Mouse (Mus musculus): ENCODE results near the gene Pagr1b.

Gene Pagr1b

DNA sequence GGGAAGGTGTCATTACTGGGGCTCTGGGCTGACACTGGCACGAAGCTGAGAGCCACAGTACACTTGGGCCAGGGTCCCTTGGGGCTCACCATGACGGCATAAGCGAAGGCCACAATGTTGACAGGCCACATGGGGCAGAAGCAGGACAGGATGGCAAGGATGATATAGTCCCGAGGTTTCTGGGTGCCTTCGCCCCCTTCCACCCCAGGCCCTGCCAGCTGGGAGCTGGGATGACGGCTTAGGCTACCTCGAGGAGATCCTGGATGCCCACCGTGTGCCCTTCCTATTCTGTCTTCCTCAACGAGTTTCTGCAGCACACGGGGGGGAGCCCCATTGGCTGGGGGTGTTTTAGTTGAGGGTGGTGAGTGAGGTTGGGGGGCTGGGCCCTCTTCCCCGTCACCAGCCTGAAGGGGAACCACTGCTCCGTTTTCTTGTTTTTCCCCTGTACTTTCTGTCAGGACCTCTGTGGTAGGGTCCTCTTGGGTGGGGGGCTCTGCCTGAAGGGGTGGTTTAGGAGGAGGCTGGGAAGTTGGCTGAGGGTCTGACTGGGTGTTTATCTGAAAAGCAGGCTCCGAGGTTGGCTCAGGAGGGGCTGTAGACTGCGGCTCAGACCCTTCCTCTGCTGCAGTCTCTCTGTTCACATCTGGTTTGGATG, 3.1 kb upstream of the Pagr1b start:
- DNase-seq (ENCODE audit: low spot score in 2 of 2), result no peak

GRCm38 (mm10) chr7:127018416-127019305, 2.4 kb upstream of the Pagr1b start:
- no peak for DNase-seq (ENCODE audit: low spot score in 2 of 2)

DNA sequence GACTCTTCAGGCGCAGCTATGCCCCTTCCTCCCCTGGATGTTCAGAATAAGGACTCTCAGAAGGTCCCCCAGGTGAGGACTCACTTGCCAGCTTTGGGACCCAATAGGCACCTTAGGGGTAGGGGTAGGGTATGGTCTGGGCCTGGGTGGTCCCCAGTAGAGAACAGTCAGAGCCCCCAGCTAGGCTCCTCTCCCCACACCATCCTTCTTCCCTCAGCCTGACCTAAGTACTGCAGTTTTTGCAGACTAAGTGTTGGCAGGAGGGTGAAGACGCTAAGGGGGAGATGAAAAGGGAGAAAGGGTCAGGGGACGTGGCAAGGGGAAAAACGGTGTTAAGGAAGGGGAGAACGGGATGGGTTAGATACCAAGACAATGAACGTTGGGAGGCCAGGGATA, 1.7 kb upstream of the Pagr1b start:
- DNase-seq (ENCODE audit: low spot score in 2 of 2), result no peak

DNA sequence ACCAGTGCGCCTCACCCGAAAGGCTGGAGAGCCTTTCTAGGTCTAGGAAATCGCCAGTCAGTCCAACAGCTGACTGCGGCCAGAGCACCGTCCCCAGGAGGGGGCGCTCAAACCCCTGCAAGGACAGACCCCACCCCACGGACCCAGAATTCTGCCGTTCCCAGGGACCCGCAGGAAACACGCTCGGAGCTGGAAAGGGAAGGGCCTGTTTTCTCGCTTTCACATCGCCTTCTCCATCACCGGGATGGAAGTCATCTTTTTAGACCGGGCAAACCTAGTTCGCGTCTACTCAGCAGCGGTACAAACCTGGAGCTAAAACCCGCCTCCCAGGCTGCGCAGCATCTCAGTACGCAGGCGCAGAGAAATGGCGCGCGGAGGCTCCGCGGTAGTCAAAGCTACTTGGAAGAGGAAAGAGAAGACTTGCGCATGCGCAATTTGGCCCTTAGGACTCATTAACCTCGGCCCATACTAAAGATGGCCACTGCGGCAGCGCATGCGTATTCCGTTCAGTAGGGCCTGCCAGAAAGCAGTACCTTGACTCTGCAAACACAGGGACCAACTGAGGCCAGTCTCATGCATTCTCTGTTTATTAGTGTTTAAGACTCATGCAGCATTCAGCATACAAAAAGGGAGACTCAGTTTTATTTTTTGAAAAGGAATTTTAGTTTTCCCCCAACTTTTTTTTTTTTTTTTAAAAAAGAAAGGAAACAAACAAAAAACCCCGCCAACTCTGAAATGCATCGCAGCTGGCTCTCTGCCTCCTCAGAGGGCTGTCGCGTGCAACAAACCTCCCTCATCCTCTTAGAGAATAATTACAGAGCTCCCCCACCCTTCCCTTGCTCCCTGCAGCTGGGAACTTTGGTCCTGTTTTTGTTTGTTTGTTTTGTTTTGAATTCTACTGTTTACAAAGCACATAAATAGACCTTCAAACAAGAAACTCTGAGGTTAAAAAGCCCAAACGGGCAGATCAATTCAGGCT, 976 bp upstream of the Pagr1b start, which contains the start of gene Pagr1a:
Gene Pagr1a (minus strand): TSS at position 382 of the 979 bp plus-strand sequence.
- peak; percentile 94 to 95 for DNase-seq (ENCODE audit: low spot score in 2 of 2)

GRCm38 (mm10) chr7:127016486-127016938, 228 bp upstream of the Pagr1b start:
- no peak for DNase-seq (ENCODE audit: low spot score in 2 of 2)

- DNase-seq (ENCODE audit: low spot score in 2 of 2), result no peak
These were observed 203 bp downstream of the Pagr1b start for GRCm38 (mm10) chr7:127016081-127016480.

DNA sequence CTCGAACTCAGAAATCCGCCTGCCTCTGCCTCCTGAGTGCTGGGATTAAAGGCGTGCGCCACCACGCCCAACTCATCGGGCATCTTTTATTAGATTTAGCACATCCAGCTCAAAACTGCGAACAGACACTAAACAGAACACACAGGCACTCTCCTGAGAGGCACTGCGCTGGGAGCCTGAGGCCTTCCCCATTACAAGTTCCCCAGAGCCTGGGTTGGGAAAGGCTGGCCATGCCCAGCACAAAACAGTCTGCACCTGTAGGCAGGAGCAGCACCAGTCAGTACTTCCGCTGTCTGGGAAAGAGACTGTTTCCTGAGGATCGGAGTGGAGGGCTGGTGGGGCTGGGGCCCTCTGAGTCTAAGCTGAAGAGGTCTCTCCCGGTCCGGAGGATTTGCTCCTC, 1.3 kb downstream of the Pagr1b start:
- no peak for DNase-seq (ENCODE audit: low spot score in 2 of 2)

DNA sequence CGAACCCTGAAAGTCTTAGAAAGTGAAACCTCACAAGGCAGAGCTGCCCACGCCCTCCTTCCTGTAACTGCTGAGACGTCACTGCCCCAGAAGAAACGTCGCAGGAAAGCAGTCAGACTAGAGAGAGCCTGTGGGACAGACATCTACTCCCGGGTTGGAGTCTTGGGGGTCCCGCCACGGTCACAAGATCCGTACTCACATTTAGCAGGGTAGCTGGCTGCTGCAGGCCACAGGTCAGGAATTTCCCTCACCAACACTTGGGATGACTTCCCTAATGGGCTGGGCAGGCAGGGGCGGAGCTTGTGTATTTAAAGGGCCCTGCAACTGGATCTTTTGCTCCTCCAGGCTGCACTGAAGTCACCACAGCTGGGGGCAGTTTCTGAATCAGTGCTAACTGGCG, 2.0 kb downstream of the Pagr1b start, which contains the start of gene Mvp:
Gene Mvp (minus strand): TSS at position 302 of the 400 bp plus-strand sequence.
- peak; percentile 61 to 75 for DNase-seq (ENCODE audit: low spot score in 2 of 2)

- DNase-seq (ENCODE audit: low spot score in 2 of 2), result no peak
These were observed 2.9 kb downstream of the Pagr1b start for GRCm38 (mm10) chr7:127013385-127013784.

- no peak for DNase-seq (ENCODE audit: low spot score in 2 of 2)
These were observed 3.4 kb downstream of the Pagr1b start for GRCm38 (mm10) chr7:127012845-127013244.

GRCm38 (mm10) chr7:127012374-127012773, 3.9 kb downstream of the Pagr1b start:
- no peak for DNase-seq (ENCODE audit: low spot score in 2 of 2)

DNA sequence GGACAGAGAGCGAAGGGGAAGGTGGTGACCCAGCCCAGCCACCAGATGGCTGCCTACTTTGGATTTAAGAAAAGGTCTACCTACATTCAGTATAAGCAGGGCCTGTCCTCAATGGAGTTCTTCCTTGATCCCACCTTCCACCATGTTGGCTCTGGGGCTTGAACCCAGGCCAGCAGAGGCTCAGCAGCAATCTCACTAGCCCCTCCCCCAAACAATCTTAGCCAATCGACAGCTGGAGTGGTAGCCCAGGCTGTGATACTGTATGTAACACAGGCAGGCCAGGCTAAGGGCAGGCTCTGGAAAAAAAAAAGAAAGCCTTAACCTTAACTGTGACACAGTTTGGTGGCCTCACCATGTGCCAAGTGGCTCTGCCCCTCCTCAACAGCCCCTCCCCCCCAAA, 4.6 kb downstream of the Pagr1b start:
- DNase-seq (ENCODE audit: low spot score in 2 of 2), result no peak

DNA sequence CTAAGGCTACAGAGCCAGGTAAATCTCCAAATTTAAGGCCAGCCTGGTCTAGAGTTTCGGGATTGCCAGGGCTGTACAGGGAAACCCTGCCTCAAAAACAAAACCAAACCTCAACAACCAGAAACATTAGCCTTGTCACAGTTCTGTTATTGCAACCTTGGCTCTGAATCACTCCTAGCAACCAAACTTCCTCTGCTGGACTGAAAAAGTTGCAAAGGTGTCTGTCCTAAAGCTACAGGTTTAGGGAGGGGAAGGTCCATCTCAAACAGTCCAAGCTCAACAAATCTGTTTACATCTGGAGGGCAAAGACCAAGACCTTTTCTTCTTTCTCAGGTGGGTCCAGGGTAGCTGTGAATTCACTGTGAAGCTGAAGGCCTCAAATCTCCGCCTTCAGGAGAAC, 5.2 kb downstream of the Pagr1b start:
- DNase-seq (ENCODE audit: low spot score in 2 of 2), result no peak

DNA sequence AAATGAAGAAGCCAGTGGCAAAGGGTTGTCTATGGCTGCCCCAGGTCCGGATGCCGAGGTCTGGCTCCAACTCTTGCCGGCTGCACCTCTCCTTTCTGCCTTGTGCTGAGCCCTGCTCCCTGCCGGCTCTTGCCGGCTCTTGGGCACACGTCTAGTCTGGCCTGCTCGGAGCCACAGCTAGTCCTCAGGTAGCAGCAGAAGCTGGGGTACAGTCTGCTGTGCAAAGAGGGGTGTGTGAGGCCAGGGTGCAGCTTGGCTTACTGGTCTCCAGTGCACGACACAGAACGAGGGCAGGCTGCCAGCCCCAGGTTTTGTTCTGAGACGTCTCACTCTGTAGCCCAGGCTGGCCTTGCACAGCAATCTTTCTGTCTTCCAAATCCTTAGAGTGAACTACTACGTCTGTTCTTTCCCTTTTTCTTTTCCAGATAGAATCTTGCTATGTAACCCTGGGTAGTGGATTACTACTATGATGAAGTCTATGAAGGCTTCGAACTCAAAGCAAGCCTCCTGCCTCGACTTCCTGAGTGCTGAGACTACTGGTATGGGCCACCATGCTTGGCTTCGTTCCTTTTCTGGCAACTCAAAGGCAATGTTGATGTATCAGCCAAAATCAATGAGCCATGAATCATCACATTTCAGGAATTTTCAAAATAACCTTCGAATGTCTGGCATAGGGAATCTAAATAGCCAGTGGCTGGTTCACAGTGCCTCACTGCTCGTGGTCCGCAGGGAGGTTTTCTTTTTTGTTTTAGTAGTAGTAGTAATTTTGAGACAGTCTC, 6.8 kb downstream of the Pagr1b start:
- no peak for DNase-seq (ENCODE audit: low spot score in 2 of 2)

DNA sequence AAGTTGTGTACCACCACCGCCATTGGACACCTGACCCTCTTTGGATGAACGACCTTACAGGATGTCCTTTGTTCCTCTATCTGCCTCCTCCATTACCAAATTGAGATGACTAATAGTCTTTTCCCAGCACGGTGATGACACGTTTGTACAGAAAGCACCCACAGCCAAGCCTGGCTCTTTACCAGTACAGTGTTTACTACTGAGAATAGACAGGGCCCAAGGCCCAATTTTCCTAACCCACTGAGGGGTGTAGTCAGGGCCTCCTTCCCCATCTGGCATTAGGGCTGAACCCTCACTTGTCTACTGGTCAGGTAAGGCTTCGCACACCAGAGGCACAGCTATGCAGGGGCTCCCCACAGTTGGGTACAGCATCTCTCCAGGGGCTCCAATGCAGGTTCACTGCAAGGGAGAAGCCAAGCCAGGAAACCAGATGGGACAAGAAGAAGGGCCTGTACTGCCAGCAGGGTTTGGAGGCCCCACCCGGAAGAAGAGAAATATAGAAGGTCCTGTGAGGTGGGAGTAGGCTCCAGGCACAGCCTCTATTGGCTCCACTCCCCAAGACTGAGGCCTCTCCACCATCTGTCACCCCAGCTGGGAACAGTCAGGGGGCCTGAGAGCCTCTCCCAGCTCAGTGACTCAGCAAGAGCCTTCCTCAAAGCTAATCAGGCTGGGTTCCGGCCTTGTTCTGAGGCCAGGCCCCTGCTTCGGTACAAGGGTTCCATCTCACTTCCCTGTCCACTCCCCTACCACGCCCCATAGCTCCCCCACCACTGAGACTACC, 7.9 kb downstream of the Pagr1b start:
- peak in 1 of 2 experiments; percentile 82 for DNase-seq (ENCODE audit: low spot score in 2 of 2)

DNA sequence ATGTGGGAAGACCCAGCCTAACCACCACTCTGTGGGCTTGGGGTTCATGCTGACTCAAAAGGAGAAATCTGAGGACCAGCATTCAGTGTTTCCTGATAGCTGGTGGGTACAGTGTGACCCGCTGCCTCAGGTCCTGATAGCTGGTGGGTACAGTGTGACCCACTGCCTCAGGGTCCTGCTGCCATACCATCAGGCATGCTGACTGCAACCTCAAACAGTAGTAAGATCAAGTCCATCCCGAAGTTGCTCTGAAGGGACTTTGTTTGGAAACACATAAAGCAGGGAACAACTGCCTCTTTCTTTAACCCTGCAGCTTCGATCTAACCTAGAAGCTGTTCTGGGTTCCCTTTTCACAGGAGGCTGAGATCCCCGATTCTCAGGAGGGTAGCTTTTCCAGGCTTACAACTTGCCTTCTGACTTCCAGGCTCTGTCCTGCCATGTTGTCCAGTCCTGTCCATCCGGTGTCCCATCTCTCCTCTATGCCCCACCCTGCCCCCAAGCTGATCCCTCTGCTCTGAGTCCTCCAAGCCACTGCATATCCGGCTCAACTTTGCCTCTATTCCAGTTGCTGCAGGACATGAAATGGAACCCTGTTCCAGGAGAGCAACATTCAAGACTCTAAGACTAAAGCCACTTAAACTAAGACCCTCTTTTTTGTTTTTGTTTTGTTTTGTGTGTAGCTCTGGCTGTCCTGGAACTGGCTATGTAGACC, 8.8 kb downstream of the Pagr1b start:
- DNase-seq (ENCODE audit: low spot score in 2 of 2), result no peak

- no peak for DNase-seq (ENCODE audit: low spot score in 2 of 2)
These were observed 12.0 kb downstream of the Pagr1b start for GRCm38 (mm10) chr7:127004122-127004875.

DNA sequence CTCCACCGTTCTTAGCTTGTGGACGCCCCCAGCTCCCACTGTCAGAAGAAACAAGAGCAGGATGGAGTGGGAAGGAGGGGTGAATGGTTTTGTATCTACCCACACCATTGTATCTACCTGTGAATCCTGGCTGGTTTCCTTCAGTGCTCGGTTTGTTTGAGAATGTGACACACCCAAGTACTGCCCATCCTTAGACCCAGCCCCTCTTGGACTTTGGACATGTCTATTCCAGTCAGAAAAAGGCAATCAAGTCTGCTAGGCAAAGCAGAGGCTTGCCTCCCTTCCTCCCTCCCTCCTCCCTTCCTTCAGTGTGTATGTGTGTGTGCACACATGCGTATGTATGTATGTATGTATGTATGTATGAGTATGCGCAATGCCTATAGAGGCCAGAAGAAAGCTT, 12.7 kb downstream of the Pagr1b start:
- DNase-seq (ENCODE audit: low spot score in 2 of 2), result no peak

- no peak for DNase-seq (ENCODE audit: low spot score in 2 of 2)
These were observed 16.7 kb downstream of the Pagr1b start for GRCm38 (mm10) chr7:126999568-126999967.

Data from urinary bladder, adult 18-20 months (tissue).